Mouse (Mus musculus): ENCODE data around the gene Tub. TPM values are rescaled to one million over a fixed set of nuclear protein-coding genes. Genes with fewer than 3 reads are reported as not detected.

The Tub gene
- polyA plus RNA-seq, 1 experiment from 2014 or later, result 38.4 TPM

DNA sequence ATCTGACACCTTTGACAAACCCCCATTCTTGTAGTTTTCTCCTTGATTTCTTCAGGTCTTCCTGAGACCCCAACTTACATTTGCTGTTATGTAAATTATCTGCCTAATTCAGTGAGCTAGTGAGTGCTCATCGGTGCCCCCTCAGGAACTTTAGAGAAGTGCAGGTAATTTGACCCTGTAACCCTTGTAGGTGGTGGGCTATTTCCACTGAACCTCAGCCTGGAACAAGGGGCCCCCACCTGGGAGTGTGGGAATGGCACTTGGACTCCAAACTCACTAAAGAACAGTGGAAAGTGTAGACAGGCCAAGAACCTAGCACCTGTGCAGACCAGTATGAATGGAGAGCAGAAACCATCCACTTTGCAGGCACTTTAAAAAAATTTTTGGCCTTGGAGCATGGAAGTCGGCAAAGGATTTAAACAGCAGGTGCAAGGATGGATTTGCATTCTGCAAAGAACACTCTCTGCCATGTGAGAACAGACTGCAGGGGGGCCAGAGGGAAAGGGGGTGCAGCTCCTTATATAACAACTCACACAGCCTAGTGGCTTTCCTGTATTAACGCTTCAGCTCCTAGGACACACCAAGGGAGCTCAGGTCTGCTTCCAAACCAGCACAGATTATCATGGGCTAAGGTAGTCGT, 50.3 kb downstream of the Tub start:
- H3K4me1 ChIP-seq (ENCODE audit: control insufficient read depth, insufficient read depth, low read length), result no peaks in the 10 kb centered on the region
- H3K27me3 ChIP-seq (ENCODE audit: control insufficient read depth, insufficient read depth, low read length), result no peaks in the 10 kb centered on the region
- H3K9me3 ChIP-seq (ENCODE audit: control insufficient read depth, low read length), result no peaks in the 10 kb centered on the region
- H3K27ac ChIP-seq (ENCODE audit: low read depth, low read length), result no peak overlapping the region
- no peak overlapping the region for H3K4me3 ChIP-seq (ENCODE audit: low read depth, low read length)
- peak; percentile 42; the same call in 1 of the 2 replicates for ATAC-seq (ENCODE audit: low read depth)
- no peak overlapping the region for H3K4me2 ChIP-seq (ENCODE audit: low read depth, low read length)
- no peaks in the 10 kb centered on the region for H3K36me3 ChIP-seq (ENCODE audit: control insufficient read depth, insufficient read depth, low read length)
- 49% methylated on average over 4 of the region's 4 CpGs for WGBS
- H3K9ac ChIP-seq (replicated peaks; ENCODE audit: low read depth, low read length), result no peak overlapping the region

DNA sequence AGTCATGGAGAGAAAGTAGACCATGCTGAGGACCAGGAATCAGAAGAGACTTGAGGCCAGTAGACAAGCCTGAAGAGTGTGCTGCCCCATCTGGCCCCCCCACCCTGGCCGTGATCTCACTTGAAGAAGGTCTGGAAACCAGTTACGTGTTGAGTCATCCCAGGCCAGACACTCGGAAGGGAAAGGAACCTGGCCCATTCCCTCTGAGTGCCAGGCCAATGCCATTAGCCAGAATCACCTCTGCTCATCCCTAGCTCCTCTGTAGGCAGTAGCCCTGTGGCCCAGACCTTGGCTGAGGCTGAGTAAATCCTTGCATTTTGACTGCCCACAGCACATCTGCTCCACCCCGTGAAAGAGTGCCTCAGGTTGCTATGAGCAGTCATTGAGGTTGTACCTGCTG, 51.8 kb downstream of the Tub start:
- no peak for ATAC-seq (ENCODE audit: low read depth)
- WGBS, result 86% methylated on average over 4 of the region's 4 CpGs
- H3K27me3 ChIP-seq (ENCODE audit: control insufficient read depth, insufficient read depth, low read length), result no peaks in the 10 kb centered on the region
- H3K36me3 ChIP-seq (ENCODE audit: control insufficient read depth, insufficient read depth, low read length), result no peaks in the 10 kb centered on the region
- no peak overlapping the region for H3K9ac ChIP-seq (replicated peaks; ENCODE audit: low read depth, low read length)
- no peaks in the 10 kb centered on the region for H3K9me3 ChIP-seq (ENCODE audit: control insufficient read depth, low read length)
- no peaks in the 10 kb centered on the region for H3K4me1 ChIP-seq (ENCODE audit: control insufficient read depth, insufficient read depth, low read length)
- no peak overlapping the region for H3K4me3 ChIP-seq (ENCODE audit: low read depth, low read length)
- no peak overlapping the region for H3K27ac ChIP-seq (ENCODE audit: low read depth, low read length)
- H3K4me2 ChIP-seq (ENCODE audit: low read depth, low read length), result no peak overlapping the region

- 44% methylated on average over 3 of the region's 3 CpGs for WGBS
- H3K27me3 ChIP-seq (ENCODE audit: control insufficient read depth, insufficient read depth, low read length), result no peaks in the 10 kb centered on the region
These were observed 53.5 kb downstream of the Tub start for GRCm38 (mm10) chr7:109003653-109004052.

DNA sequence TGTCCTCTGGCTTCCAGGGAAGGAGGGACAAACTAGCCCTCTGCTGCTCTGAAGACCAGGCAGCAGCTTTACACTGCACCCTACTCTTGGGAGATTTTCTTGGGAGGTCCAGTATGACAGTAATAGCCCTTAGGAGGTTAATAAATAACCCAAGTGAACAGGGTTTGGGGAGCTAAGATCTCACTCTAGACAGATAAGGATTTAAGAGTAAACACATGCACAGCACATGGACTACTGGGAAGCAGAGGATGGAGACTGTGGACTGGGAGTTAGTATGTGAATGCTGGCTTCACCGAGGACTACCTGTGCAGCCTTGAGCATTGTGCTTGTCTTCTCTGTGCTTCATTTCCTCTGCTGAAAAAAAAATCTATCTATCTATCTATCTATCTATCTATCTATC, 59.1 kb downstream of the Tub start:
- peaks cover 16% of the 10 kb centered on the region for H3K4me1 ChIP-seq (ENCODE audit: control insufficient read depth, insufficient read depth, low read length)
- 100% methylated on average over 1 of the region's 1 CpGs for WGBS
- no peaks in the 10 kb centered on the region for H3K36me3 ChIP-seq (ENCODE audit: control insufficient read depth, insufficient read depth, low read length)
- H3K9ac ChIP-seq (replicated peaks; ENCODE audit: low read depth, low read length), result no peak overlapping the region
- no peak overlapping the region for H3K4me3 ChIP-seq (ENCODE audit: low read depth, low read length)
- H3K4me2 ChIP-seq (ENCODE audit: low read depth, low read length), result no peak overlapping the region
- no peaks in the 10 kb centered on the region for H3K27me3 ChIP-seq (ENCODE audit: control insufficient read depth, insufficient read depth, low read length)
- ATAC-seq (ENCODE audit: low read depth), result no peak
- no peak overlapping the region for H3K27ac ChIP-seq (ENCODE audit: low read depth, low read length)
- H3K9me3 ChIP-seq (ENCODE audit: control insufficient read depth, low read length), result no peaks in the 10 kb centered on the region

More at GRCm38 (mm10) chr7:109003653-109004052, 53.5 kb downstream of the Tub start:
- Histone ChIP-seq H3K9me3 (ENCODE audit: control insufficient read depth, low read length) (no peaks in the 10 kb centered on the region), H3K4me3 (ENCODE audit: low read depth, low read length) (no peak overlapping the region), H3K4me1 (ENCODE audit: control insufficient read depth, insufficient read depth, low read length) (no peaks in the 10 kb centered on the region), H3K27ac (ENCODE audit: low read depth, low read length) (no peak overlapping the region), H3K4me2 (ENCODE audit: low read depth, low read length) (no peak overlapping the region), H3K9ac (replicated peaks; ENCODE audit: low read depth, low read length) (no peak overlapping the region), H3K36me3 (ENCODE audit: control insufficient read depth, insufficient read depth, low read length) (no peaks in the 10 kb centered on the region)
- no peak for ATAC-seq (ENCODE audit: low read depth)

GRCm38 (mm10) chr7:109010720-109011595, 60.8 kb downstream of the Tub start:
- Histone ChIP-seq H3K27me3 (ENCODE audit: control insufficient read depth, insufficient read depth, low read length) (no peaks in the 10 kb centered on the region), H3K4me3 (ENCODE audit: low read depth, low read length) (peak overlapping the region; percentile 69), H3K9me3 (ENCODE audit: control insufficient read depth, low read length) (no peaks in the 10 kb centered on the region), H3K27ac (ENCODE audit: low read depth, low read length) (peak overlapping the region; percentile 85), H3K4me2 (ENCODE audit: low read depth, low read length) (peak overlapping the region; percentile 69), H3K4me1 (ENCODE audit: control insufficient read depth, insufficient read depth, low read length) (peaks cover 16% of the 10 kb centered on the region), H3K36me3 (ENCODE audit: control insufficient read depth, insufficient read depth, low read length) (no peaks in the 10 kb centered on the region), H3K9ac (replicated peaks; ENCODE audit: low read depth, low read length) (peak overlapping the region; percentile 82)
- WGBS, result under 1% methylated on average over 50 of the region's 82 CpGs
- peak; percentile 82 for ATAC-seq (ENCODE audit: low read depth)

- peaks cover 24% of the 10 kb centered on the region for H3K4me1 ChIP-seq (ENCODE audit: control insufficient read depth, insufficient read depth, low read length)
- H3K4me2 ChIP-seq (ENCODE audit: low read depth, low read length), result peak overlapping the region; percentile 69
- H3K9ac ChIP-seq (replicated peaks; ENCODE audit: low read depth, low read length), result peak overlapping the region; percentile 82; the same call in 1 of the 2 replicates
- no peaks in the 10 kb centered on the region for H3K36me3 ChIP-seq (ENCODE audit: control insufficient read depth, insufficient read depth, low read length)
- WGBS, result 24% methylated on average over 8 of the region's 8 CpGs
- peak overlapping the region; percentile 85 for H3K27ac ChIP-seq (ENCODE audit: low read depth, low read length)
- no peaks in the 10 kb centered on the region for H3K9me3 ChIP-seq (ENCODE audit: control insufficient read depth, low read length)
- no peaks in the 10 kb centered on the region for H3K27me3 ChIP-seq (ENCODE audit: control insufficient read depth, insufficient read depth, low read length)
- ATAC-seq (ENCODE audit: low read depth), result peak; percentile 78
- peak overlapping the region; percentile 69 for H3K4me3 ChIP-seq (ENCODE audit: low read depth, low read length)
These were observed 61.5 kb downstream of the Tub start for GRCm38 (mm10) chr7:109011596-109012180.

- peaks cover 27% of the 10 kb centered on the region for H3K4me1 ChIP-seq (ENCODE audit: control insufficient read depth, insufficient read depth, low read length)
- H3K9ac ChIP-seq (replicated peaks; ENCODE audit: low read depth, low read length), result no peak overlapping the region
- WGBS, result 77% methylated on average over 1 of the region's 1 CpGs
These were observed 62.4 kb downstream of the Tub start for GRCm38 (mm10) chr7:109012575-109012974.

GRCm38 (mm10) chr7:109012998-109013625, 63.0 kb downstream of the Tub start:
- H3K4me2 ChIP-seq (ENCODE audit: low read depth, low read length), result peak overlapping the region; percentile 69
- H3K36me3 ChIP-seq (ENCODE audit: control insufficient read depth, insufficient read depth, low read length), result no peaks in the 10 kb centered on the region
- 40% methylated on average over 4 of the region's 4 CpGs for WGBS
- H3K9ac ChIP-seq (replicated peaks; ENCODE audit: low read depth, low read length), result no peak overlapping the region
- no peaks in the 10 kb centered on the region for H3K27me3 ChIP-seq (ENCODE audit: control insufficient read depth, insufficient read depth, low read length)
- ATAC-seq (ENCODE audit: low read depth), result no peak
- H3K4me3 ChIP-seq (ENCODE audit: low read depth, low read length), result no peak overlapping the region
- H3K27ac ChIP-seq (ENCODE audit: low read depth, low read length), result no peak overlapping the region
- peaks cover 27% of the 10 kb centered on the region for H3K4me1 ChIP-seq (ENCODE audit: control insufficient read depth, insufficient read depth, low read length)
- no peaks in the 10 kb centered on the region for H3K9me3 ChIP-seq (ENCODE audit: control insufficient read depth, low read length)

More at GRCm38 (mm10) chr7:109012575-109012974, 62.4 kb downstream of the Tub start:
- Histone ChIP-seq H3K36me3 (ENCODE audit: control insufficient read depth, insufficient read depth, low read length) (no peaks in the 10 kb centered on the region), H3K27me3 (ENCODE audit: control insufficient read depth, insufficient read depth, low read length) (no peaks in the 10 kb centered on the region), H3K9me3 (ENCODE audit: control insufficient read depth, low read length) (no peaks in the 10 kb centered on the region), H3K27ac (ENCODE audit: low read depth, low read length) (no peak overlapping the region), H3K4me3 (ENCODE audit: low read depth, low read length) (no peak overlapping the region), H3K4me2 (ENCODE audit: low read depth, low read length) (peak overlapping the region; percentile 69)
- ATAC-seq (ENCODE audit: low read depth), result no peak
